Mouse (Mus musculus): ENCODE measurements around the gene Gnmt. TPM values are rescaled to one million over a fixed set of nuclear protein-coding genes. Genes with fewer than 3 reads are reported as not detected.
A peak's percentile ranks its signal among the peaks of the same experiment; 100 is the strongest.
"Not testable (repeated sequence)": the region's sequence is repeated elsewhere in the genome, so short reads cannot be mapped to it uniquely, and the experiment has no call there.

The Gnmt gene
- polyA plus RNA-seq, 1 experiment from 2014 or later, result 1.6 TPM

DNA sequence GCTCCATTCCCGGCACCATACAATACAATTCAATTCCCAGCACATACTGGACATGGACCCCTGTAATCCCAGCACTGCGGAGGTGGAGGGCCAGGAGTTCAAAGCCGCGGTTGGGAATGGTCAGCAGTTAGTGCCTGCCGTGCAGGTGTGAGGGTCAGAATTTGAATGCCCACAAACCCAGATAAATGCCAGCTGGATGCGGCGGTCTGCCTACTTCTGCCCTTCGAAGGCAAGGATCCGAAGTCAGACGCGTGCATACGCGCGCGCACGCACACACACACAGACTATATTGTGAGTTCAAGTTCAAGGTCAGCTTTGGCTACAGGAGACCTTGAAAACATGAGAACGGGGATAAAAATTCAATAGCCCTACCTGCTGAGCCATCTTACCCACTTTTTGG is 42.6 kb upstream of the Gnmt start:
- Histone ChIP-seq H3K9me3 (ENCODE audit: control insufficient read depth, low read length) (no peaks in the 10 kb centered on the region), H3K4me1 (ENCODE audit: control insufficient read depth in 2 of 2, insufficient read depth in 2 of 2, low read length in 2 of 2) (peaks cover 3 to 14% of the 10 kb centered on the region in 2 experiments), H3K36me3 (ENCODE audit: control insufficient read depth, insufficient read depth, low read length) (peaks cover 25% of the 10 kb centered on the region), H3K27ac (replicated peaks in 1 of 2; ENCODE audit: control insufficient read depth in 1 of 2, insufficient read depth in 1 of 2, low read depth in 2 of 2, low read length in 2 of 2) (no peak overlapping the region), H3K9ac (ENCODE audit: low read length) (peak overlapping the region; percentile 88), H3K4me3 (ENCODE audit: control insufficient read depth in 1 of 2, insufficient read depth in 1 of 2, low read depth in 1 of 2, low read length in 2 of 2) (peak overlapping the region in 1 of 2 experiments; percentile 81; a peak in 2 of 4 replicates), H3K4me2 (ENCODE audit: low read length) (peak overlapping the region; percentile 68), H3K27me3 (ENCODE audit: control insufficient read depth, insufficient read depth, low read length) (no peaks in the 10 kb centered on the region)
- no peak for ATAC-seq (ENCODE audit: insufficient number of reproducible peaks, insufficient read depth, low FRiP score, low read depth)
- WGBS, result 64% methylated on average over 17 of the region's 17 CpGs

DNA sequence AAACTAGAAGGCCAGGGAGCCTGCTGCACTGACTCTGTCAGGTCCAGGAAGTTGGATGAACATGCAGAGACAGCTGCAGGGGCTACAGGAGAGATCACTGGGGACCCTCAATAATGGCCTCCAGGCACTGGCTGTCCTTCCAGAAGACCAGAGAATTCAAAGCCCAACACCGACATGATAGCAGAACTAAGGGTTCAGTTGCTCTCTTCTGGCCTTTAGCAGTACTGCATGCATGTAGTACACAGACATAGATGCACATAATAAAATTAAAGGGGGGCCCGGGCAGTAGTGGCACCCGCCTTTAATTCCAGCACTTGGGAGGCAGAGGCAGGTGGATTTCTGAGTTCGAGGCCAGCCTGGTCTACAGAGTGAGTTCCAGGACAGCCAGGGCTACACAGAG is 42.1 kb upstream of the Gnmt start:
- H3K9ac ChIP-seq (ENCODE audit: low read length), result no peak overlapping the region
- peaks cover 19% of the 10 kb centered on the region for H3K36me3 ChIP-seq (ENCODE audit: control insufficient read depth, insufficient read depth, low read length)
- H3K27ac ChIP-seq (replicated peaks in 1 of 2; ENCODE audit: control insufficient read depth in 1 of 2, insufficient read depth in 1 of 2, low read depth in 2 of 2, low read length in 2 of 2), result no peak overlapping the region
- ATAC-seq (ENCODE audit: insufficient number of reproducible peaks, insufficient read depth, low FRiP score, low read depth), result no peak
- no peaks in the 10 kb centered on the region for H3K27me3 ChIP-seq (ENCODE audit: control insufficient read depth, insufficient read depth, low read length)
- H3K4me1 ChIP-seq (ENCODE audit: control insufficient read depth in 2 of 2, insufficient read depth in 2 of 2, low read length in 2 of 2), result peaks cover 3 to 14% of the 10 kb centered on the region in 2 experiments
- no peaks in the 10 kb centered on the region for H3K9me3 ChIP-seq (ENCODE audit: control insufficient read depth, low read length)
- no peak overlapping the region for H3K4me3 ChIP-seq (ENCODE audit: control insufficient read depth in 1 of 2, insufficient read depth in 1 of 2, low read depth in 1 of 2, low read length in 2 of 2)
- no peak overlapping the region for H3K4me2 ChIP-seq (ENCODE audit: low read length)
- 84% methylated on average over 4 of the region's 4 CpGs for WGBS

DNA sequence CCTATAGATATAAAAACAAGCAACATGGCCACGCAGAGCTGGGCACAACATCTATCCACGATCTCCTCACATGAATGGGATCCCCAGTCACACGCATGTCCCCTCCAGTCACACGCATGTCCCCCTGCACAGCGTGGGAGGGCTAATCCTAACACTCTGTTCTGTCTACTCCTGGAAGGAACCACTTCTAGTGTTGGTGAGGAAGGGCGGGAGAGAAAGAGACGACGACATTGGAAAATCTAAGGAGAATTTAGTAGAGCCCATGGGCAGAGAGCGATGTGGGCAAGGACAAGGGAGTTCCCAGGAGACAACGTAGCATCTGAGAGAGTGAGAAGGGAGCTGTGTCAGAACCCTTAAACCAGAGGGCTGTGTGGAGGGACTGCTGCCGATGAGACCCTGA is 41.6 kb upstream of the Gnmt start:
- 84% methylated on average over 11 of the region's 11 CpGs for WGBS
- ATAC-seq (ENCODE audit: insufficient number of reproducible peaks, insufficient read depth, low FRiP score, low read depth), result no peak
- H3K27me3 ChIP-seq (ENCODE audit: control insufficient read depth, insufficient read depth, low read length), result no peaks in the 10 kb centered on the region

DNA sequence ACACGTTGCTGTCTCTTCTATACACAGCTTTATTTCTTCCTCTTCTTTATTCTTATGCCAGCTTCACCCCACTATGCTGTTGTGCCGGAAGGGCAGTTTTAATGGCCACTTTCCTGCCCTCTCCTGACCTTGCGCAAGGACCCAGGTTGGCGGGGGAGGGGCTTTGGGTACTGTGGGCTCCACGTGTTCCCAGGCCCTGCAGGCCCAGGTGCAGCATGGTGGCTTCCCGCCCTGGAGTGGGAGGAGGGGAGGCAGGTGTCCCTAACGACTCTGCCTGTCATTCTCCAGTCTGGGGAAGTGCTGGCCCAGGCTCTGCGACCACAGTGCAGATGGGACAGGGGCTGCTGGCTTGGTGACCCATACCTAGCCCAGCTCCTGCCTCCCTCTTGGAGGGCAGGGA is 38.9 kb upstream of the Gnmt start:
- Histone ChIP-seq H3K4me3 (ENCODE audit: control insufficient read depth in 1 of 2, insufficient read depth in 1 of 2, low read depth in 1 of 2, low read length in 2 of 2) (no peak overlapping the region), H3K36me3 (ENCODE audit: control insufficient read depth, insufficient read depth, low read length) (no peaks in the 10 kb centered on the region), H3K4me2 (ENCODE audit: low read length) (no peak overlapping the region), H3K9me3 (ENCODE audit: control insufficient read depth, low read length) (no peaks in the 10 kb centered on the region), H3K27ac (replicated peaks in 1 of 2; ENCODE audit: control insufficient read depth in 1 of 2, insufficient read depth in 1 of 2, low read depth in 2 of 2, low read length in 2 of 2) (no peak overlapping the region), H3K9ac (ENCODE audit: low read length) (no peak overlapping the region), H3K27me3 (ENCODE audit: control insufficient read depth, insufficient read depth, low read length) (no peaks in the 10 kb centered on the region), H3K4me1 (ENCODE audit: control insufficient read depth in 2 of 2, insufficient read depth in 2 of 2, low read length in 2 of 2) (peaks cover 3 to 6% of the 10 kb centered on the region in 2 experiments; a peak in 2 of 4 replicates)
- ATAC-seq (ENCODE audit: insufficient number of reproducible peaks, insufficient read depth, low FRiP score, low read depth), result no peak
- WGBS, result 55% methylated on average over 8 of the region's 8 CpGs

More for the DNA sequence above, 41.6 kb upstream of the Gnmt start:
- no peaks in the 10 kb centered on the region for H3K9me3 ChIP-seq (ENCODE audit: control insufficient read depth, low read length)
- H3K4me1 ChIP-seq (ENCODE audit: control insufficient read depth in 2 of 2, insufficient read depth in 2 of 2, low read length in 2 of 2), result peaks cover 3 to 14% of the 10 kb centered on the region in 2 experiments
- H3K36me3 ChIP-seq (ENCODE audit: control insufficient read depth, insufficient read depth, low read length), result peaks cover 14% of the 10 kb centered on the region
- H3K27ac ChIP-seq (replicated peaks in 1 of 2; ENCODE audit: control insufficient read depth in 1 of 2, insufficient read depth in 1 of 2, low read depth in 2 of 2, low read length in 2 of 2), result no peak overlapping the region
- H3K9ac ChIP-seq (ENCODE audit: low read length), result no peak overlapping the region
- no peak overlapping the region for H3K4me2 ChIP-seq (ENCODE audit: low read length)
- H3K4me3 ChIP-seq (ENCODE audit: control insufficient read depth in 1 of 2, insufficient read depth in 1 of 2, low read depth in 1 of 2, low read length in 2 of 2), result no peak overlapping the region

DNA sequence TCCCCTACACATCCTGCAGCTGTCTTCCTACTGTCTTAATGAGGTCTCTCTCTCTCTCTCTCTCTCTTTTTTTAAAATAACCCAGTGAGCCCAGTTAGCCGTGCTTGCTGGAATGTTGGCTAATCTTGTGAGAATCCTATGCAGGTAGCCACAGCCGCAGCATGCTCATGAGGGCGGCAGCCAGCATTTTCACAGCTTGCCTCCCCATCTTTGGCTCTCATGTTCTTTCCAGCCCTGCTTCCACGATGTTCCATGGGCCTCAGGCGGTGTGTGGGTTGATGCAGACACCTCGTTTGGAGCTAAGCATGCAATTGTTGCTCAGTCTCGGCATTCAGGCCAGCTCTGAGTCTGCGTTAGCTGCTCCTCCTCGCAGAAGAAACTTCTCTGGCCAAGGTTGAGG is 35.9 kb upstream of the Gnmt start:
- H3K9ac ChIP-seq (ENCODE audit: low read length); H3K27ac ChIP-seq (replicated peaks in 1 of 2; ENCODE audit: control insufficient read depth in 1 of 2, insufficient read depth in 1 of 2, low read depth in 2 of 2, low read length in 2 of 2); H3K4me1 ChIP-seq (ENCODE audit: control insufficient read depth in 2 of 2, insufficient read depth in 2 of 2, low read length in 2 of 2); H3K27me3 ChIP-seq (ENCODE audit: control insufficient read depth, insufficient read depth, low read length); H3K4me2 ChIP-seq (ENCODE audit: low read length); H3K36me3 ChIP-seq (ENCODE audit: control insufficient read depth, insufficient read depth, low read length); H3K4me3 ChIP-seq (ENCODE audit: control insufficient read depth in 1 of 2, insufficient read depth in 1 of 2, low read depth in 1 of 2, low read length in 2 of 2); H3K9me3 ChIP-seq (ENCODE audit: control insufficient read depth, low read length); ATAC-seq (ENCODE audit: insufficient number of reproducible peaks, insufficient read depth, low FRiP score, low read depth): not testable (repeated sequence)
- WGBS, result 63% methylated on average over 9 of the region's 9 CpGs

DNA sequence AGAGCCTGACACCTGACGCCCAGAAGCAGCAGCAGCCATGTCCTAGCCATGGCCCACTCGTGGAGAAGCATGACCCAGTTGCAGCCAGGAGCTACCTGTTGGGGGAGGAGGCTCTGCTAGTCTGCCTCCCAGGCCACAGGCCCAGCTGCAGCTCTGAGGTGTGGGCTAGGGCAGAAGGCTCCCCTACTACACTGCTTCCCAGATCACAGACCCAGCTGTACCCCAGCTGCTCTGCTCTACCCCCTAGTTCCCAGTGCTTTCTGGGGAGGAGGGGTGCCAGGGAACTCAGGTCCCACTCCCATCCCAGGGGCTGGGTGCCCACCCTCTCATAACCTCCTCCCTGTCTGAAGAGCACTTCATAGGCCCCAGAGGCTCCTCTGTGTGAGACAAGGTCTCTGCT is 34.6 kb upstream of the Gnmt start, which contains the start of gene Ptcra:
TSS of gene Ptcra (minus strand) at position 169 of the 400 bp plus-strand sequence.
- Histone ChIP-seq H3K36me3 (ENCODE audit: control insufficient read depth, insufficient read depth, low read length) (no peaks in the 10 kb centered on the region), H3K4me1 (ENCODE audit: control insufficient read depth in 2 of 2, insufficient read depth in 2 of 2, low read length in 2 of 2) (no peaks in the 10 kb centered on the region), H3K9ac (ENCODE audit: low read length) (no peak within 1 kb of the TSS), H3K4me2 (ENCODE audit: low read length) (no peak within 1 kb of the TSS), H3K27ac (replicated peaks in 1 of 2; ENCODE audit: control insufficient read depth in 1 of 2, insufficient read depth in 1 of 2, low read depth in 2 of 2, low read length in 2 of 2) (no peak within 1 kb of the TSS), H3K27me3 (ENCODE audit: control insufficient read depth, insufficient read depth, low read length) (no peaks in the 10 kb centered on the region), H3K4me3 (ENCODE audit: control insufficient read depth in 1 of 2, insufficient read depth in 1 of 2, low read depth in 1 of 2, low read length in 2 of 2) (no peak within 1 kb of the TSS), H3K9me3 (ENCODE audit: control insufficient read depth, low read length) (no peaks in the 10 kb centered on the region)
- 40% methylated on average over 2 of the region's 2 CpGs for WGBS
- ATAC-seq (ENCODE audit: insufficient number of reproducible peaks, insufficient read depth, low FRiP score, low read depth), result no peak

DNA sequence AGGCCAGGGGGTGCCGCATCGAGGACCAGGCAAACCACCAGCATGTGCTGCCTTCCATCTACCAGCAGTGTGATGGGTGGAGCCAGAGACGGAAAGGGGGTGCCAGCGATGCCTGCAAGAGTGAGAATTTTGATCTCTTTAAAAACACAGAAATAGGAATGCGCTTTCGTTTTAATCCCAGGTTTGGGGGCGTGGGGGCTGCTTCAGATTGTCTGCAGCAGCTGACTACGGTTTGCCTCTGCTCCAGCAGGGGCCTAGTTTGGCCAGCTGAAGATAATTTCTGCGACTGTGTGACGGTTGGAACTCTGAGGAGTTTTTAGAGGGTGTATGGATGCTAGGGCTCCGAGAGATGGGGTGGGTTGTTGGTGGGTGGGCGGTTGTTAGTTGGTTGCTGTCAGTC is 29.8 kb upstream of the Gnmt start:
- no peaks in the 10 kb centered on the region for H3K36me3 ChIP-seq (ENCODE audit: control insufficient read depth, insufficient read depth, low read length)
- ATAC-seq (ENCODE audit: insufficient number of reproducible peaks, insufficient read depth, low FRiP score, low read depth), result no peak
- 75% methylated on average over 12 of the region's 12 CpGs for WGBS
- no peaks in the 10 kb centered on the region for H3K9me3 ChIP-seq (ENCODE audit: control insufficient read depth, low read length)
- no peaks in the 10 kb centered on the region for H3K27me3 ChIP-seq (ENCODE audit: control insufficient read depth, insufficient read depth, low read length)
- H3K4me3 ChIP-seq (ENCODE audit: control insufficient read depth in 1 of 2, insufficient read depth in 1 of 2, low read depth in 1 of 2, low read length in 2 of 2), result no peak overlapping the region
- no peak overlapping the region for H3K27ac ChIP-seq (replicated peaks in 1 of 2; ENCODE audit: control insufficient read depth in 1 of 2, insufficient read depth in 1 of 2, low read depth in 2 of 2, low read length in 2 of 2)
- H3K4me2 ChIP-seq (ENCODE audit: low read length), result no peak overlapping the region
- no peaks in the 10 kb centered on the region for H3K4me1 ChIP-seq (ENCODE audit: control insufficient read depth in 2 of 2, insufficient read depth in 2 of 2, low read length in 2 of 2)
- no peak overlapping the region for H3K9ac ChIP-seq (ENCODE audit: low read length)
